Mouse (Mus musculus): ENCODE results near the gene Cers4. TPM values are rescaled to one million over a fixed set of nuclear protein-coding genes. Genes with fewer than 3 reads are reported as not detected.

Cers4 gene
- total RNA-seq (2017) = 19.6 and 21.2 TPM in 2 replicates

DNA sequence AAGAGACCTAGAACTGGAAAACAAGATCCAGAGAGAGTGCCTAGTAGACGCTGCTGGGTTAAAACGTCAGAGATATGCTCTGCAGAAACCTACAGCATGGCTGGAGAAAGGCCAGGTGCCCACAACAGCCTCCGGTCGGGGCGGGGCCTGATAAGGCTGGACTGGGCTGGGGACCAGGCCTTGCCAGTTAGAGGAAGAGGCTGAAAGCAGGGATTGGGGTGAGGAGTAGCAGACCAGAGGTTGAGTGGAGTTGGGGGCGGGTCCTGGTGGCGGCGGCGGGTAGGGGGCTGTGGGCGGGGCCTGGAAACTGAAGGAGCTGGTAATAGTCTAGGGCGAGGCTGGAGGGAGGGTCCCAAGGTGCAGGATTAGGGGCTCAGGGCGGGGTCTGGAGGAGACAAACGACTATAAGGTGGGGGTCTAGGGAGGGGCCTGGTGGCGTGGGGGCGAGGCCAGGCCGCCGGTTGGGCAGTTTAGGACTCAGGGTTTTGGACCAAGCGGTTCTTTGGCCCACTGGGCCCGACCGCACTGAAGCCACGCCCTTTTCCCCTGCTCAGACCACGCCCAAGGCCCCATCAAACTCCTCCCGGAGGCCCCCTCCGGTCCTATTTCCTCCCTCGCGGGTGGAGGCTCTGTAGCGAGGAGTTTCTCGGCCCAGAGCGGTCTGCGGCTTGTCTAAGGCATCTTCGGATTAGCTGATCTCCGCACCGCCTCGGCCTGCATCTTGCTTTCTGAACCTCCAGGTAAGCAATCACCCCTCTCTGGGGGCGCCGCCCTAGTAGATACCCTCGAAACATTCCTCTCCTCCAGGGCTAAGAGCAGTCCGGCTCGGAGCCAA, at the start of gene Cers4:
Gene Cers4 (plus strand): TSS at position 176 of the 835 bp plus-strand sequence.
- peak; percentile 90 for ATAC-seq (ENCODE audit: extremely low read depth, insufficient number of reproducible peaks, low FRiP score, poor library complexity, severe bottlenecking)

DNA sequence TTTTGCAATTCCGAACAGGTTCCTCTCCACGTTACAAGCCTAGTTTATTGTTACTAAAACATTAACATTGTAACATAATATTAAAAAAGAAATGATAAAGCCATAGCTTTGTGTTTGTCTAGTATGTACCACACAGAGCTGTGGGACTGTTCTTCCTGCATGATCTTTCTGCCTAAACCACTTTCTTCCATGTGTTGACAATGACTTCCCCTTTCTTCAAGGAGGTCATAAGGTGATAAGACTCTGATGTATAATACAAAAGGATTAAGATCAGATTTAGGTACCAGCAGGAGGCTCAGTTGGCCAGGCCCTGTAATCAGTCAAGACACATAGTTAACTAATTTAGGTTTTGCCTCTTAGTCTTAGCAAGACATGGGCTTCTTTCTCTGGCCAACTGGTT, 34.7 kb upstream of the Cers4 start:
- no peak for ATAC-seq (ENCODE audit: extremely low read depth, insufficient number of reproducible peaks, low FRiP score, poor library complexity, severe bottlenecking)

- ATAC-seq (ENCODE audit: extremely low read depth, insufficient number of reproducible peaks, low FRiP score, poor library complexity, severe bottlenecking) = no peak
Measured at GRCm38 (mm10) chr8:4463061-4463460, 29.8 kb upstream of the Cers4 start.

DNA sequence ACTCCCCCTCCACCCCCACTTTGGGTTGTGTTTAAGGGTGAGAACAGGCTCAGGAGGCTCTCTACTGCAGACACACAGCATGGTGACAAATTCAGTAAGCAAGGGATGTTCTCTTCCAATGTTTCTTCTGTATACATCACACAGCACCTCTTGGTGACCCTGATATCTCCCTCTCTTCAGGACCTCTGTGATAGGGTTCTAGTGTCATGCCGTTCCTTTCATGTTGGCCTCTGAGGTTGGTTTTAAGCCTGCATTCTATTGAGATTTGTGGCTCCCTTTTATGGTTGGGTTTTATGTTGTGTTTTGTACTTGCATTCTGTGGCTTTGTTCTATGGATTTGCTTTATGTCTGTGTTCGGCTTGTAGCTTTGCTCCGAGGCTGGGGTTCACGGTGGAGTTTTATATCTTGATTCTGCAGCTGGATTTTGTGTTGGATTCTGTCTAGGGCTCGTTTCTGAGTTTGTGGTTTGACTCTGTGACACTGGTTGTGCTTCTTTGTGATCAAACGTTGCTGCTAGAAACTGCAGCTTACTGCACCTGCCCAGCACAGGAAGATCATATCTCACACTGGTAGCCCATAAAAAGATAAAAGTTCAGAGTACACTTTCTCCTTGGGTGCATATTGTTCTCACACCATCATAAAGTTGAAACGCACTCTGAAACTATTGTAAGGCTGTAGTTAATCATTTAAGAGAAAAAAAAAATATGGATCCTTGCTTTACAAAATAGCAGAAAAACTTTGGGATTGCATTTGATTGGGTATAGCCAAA, 18.2 kb upstream of the Cers4 start:
- no peak for ATAC-seq (ENCODE audit: extremely low read depth, insufficient number of reproducible peaks, low FRiP score, poor library complexity, severe bottlenecking)

GRCm38 (mm10) chr8:4481154-4481553, 11.7 kb upstream of the Cers4 start:
- no peak for ATAC-seq (ENCODE audit: extremely low read depth, insufficient number of reproducible peaks, low FRiP score, poor library complexity, severe bottlenecking)

- no peak for ATAC-seq (ENCODE audit: extremely low read depth, insufficient number of reproducible peaks, low FRiP score, poor library complexity, severe bottlenecking)
Measured at GRCm38 (mm10) chr8:4481586-4481985, 11.2 kb upstream of the Cers4 start.

DNA sequence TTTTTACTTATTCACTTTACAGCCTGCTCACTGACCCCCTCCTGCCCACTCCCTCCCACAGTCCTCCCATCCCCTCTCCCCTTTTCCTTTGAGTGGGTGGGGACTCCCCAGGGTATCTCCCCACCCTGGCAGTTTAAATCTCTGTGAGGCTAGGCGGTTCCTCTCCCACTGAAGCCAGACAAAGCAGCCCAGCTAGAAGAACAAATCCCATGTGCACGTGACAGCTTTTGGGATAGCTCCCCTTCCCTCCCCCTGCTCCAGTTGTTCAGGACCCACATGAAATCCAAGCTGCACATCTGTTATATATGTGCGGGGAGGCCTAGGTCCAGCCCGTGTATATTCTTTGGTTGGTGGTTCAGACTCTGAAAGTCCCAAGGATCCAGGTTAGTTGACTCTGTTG, 10.3 kb upstream of the Cers4 start:
- ATAC-seq (ENCODE audit: extremely low read depth, insufficient number of reproducible peaks, low FRiP score, poor library complexity, severe bottlenecking) = no peak

DNA sequence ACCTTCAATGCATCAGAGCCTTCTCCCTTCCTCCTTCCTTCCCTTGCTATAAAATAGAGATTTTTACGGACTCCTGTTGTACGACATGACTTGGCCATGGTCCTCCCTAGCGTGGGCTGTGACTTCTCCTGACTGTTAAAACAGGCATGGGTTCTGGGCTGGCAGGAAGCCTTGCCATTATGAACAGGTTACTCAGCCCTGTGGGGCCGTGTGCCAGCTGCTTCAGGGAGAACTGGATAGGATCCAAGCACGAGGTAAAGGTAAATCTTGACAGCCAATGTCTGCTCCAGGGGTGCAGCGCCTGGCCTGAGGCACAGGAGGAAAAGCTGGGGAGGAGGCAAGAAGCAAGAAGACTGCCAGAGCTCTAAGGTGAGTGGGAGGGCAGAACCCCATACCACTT, 9.5 kb upstream of the Cers4 start:
- ATAC-seq (ENCODE audit: extremely low read depth, insufficient number of reproducible peaks, low FRiP score, poor library complexity, severe bottlenecking) = no peak

GRCm38 (mm10) chr8:4493686-4494440, 1.0 kb downstream of the Cers4 start:
- ATAC-seq (ENCODE audit: extremely low read depth, insufficient number of reproducible peaks, low FRiP score, poor library complexity, severe bottlenecking) = peak; percentile 20; the same call in 1 of the 2 replicates

GRCm38 (mm10) chr8:4495976-4496375, 3.1 kb downstream of the Cers4 start:
- no peak for ATAC-seq (ENCODE audit: extremely low read depth, insufficient number of reproducible peaks, low FRiP score, poor library complexity, severe bottlenecking)

DNA sequence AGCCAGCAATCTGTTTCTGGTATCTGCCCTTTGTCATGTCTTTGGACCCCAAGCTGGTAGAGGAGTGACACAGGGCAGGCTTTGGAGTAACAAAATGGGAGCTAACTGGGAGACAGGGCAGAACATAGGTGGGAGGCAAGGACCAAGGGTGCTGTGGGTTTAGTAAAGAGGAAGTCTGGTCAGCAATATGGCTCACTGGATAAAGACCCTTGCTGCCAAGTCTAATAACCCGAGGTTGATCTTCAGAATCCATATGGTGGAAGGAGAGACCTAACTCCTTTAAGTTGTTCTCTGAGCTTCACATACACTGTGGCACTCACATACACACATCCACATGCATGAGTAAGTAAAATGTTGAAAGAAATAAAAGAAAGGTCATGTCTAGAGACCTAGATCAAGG, 4.8 kb downstream of the Cers4 start:
- no peak for ATAC-seq (ENCODE audit: extremely low read depth, insufficient number of reproducible peaks, low FRiP score, poor library complexity, severe bottlenecking)

GRCm38 (mm10) chr8:4505364-4505763, 12.5 kb downstream of the Cers4 start:
- ATAC-seq (ENCODE audit: extremely low read depth, insufficient number of reproducible peaks, low FRiP score, poor library complexity, severe bottlenecking) = no peak

- ATAC-seq (ENCODE audit: extremely low read depth, insufficient number of reproducible peaks, low FRiP score, poor library complexity, severe bottlenecking) = no peak
Measured at GRCm38 (mm10) chr8:4507527-4507926, 14.7 kb downstream of the Cers4 start.

DNA sequence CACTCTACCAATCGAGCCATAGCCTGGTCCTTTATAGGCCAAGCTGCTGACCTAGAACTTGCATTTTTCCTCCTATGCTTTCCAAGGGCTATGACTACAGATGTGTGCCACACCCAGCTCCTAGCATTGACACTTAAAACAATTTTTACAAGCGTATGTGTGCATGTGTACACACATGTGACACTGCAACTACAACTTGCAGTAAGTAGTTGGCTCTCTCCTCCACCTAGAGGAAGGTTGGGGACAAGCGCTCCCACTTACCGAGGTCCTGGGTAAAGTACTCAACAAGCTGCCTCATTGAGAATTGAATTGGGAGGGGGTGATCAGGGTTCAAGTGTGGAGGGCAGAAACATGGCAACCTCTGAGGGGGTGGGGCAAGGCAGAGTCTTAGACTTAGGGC, 18.0 kb downstream of the Cers4 start:
- ATAC-seq (ENCODE audit: extremely low read depth, insufficient number of reproducible peaks, low FRiP score, poor library complexity, severe bottlenecking) = 0 out of 2 replicates have a peak, but pooled peaks have one; percentile 14

- no peak for ATAC-seq (ENCODE audit: extremely low read depth, insufficient number of reproducible peaks, low FRiP score, poor library complexity, severe bottlenecking)
Measured at GRCm38 (mm10) chr8:4511429-4512115, 18.7 kb downstream of the Cers4 start.

DNA sequence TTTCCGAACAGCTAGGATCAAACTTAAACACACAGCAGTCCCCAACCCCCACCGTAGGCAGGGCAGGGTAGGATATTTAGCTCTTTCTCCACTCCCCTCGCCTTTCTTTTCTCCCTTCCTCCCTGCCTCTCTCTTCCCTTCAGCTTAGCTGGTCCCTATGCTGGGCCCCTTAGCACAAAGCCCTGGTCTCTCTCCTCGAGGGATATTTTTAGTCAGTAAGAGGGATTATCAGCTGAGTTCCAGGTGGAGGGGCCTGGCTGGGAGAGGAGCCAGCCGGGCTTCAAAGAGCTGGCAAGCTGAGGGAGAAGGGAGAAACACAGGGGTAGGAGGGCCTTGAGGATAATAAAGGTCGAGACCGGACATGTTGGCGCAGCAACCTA, 19.3 kb downstream of the Cers4 start:
- no peak for ATAC-seq (ENCODE audit: extremely low read depth, insufficient number of reproducible peaks, low FRiP score, poor library complexity, severe bottlenecking)

DNA sequence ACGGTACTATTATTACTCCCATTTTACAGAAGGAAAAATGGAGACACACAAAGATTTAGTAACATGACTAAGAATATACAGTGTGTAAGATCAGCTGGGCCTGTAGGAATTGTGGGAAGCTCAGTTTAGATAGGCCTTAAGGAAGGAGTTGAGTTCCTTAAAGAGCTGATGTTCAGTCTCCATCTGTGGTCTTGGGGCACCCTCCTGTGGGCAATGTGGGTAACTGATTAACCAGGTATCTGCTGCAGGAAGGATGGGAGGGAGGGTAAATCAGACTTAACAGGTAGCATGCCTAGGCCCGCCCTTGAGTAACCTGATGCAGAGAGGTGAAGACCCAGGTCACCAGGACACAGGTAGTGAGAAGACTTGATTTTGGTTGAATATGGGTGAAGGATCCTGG, 23.3 kb downstream of the Cers4 start:
- ATAC-seq (ENCODE audit: extremely low read depth, insufficient number of reproducible peaks, low FRiP score, poor library complexity, severe bottlenecking) = peak; percentile 47; the same call in 1 of the 2 replicates

- ATAC-seq (ENCODE audit: extremely low read depth, insufficient number of reproducible peaks, low FRiP score, poor library complexity, severe bottlenecking) = peak; percentile 86
Measured at GRCm38 (mm10) chr8:4521472-4521871, 28.6 kb downstream of the Cers4 start.

DNA sequence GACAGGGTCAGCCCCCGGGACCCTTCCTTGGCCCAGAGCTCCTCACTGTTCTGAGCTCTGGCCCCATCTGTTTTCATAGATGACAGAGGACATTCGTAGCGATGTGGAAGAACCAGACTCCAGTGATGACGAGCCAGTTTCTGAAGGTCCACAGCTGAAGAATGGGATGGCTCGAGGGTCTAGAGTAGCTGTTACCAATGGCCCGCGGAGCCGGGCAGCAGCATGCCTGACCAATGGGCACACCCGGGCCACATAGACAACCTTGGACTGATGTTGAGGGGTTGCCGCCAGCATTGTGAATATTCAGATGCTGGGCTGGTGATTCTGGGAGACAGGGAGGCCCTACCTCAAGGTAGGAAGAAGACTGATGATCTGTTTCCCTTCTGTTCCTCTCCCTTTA, 30.7 kb downstream of the Cers4 start:
- ATAC-seq (ENCODE audit: extremely low read depth, insufficient number of reproducible peaks, low FRiP score, poor library complexity, severe bottlenecking) = no peak
